Comparison of ENCODE assay signal across 9 mouse cellular contexts in the genomic region with DNA sequence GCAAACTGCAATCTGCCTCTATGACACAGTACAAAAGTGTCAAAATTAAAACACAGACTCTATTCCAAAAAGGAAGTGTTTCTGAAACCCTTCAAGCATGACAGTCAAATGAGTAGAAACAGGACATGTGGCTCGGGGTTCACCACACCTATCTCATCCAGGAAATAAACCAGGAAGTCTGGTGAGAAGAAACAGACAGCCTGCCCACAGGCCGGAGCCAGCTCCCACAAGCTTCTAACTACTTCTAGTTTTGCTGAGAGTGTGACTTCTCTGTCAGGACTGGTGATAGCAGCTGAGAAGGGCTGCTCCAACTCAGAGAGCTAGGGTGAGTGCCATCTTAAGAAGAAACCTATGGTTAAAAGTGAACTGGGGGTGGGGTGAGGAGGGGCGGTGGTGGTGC. TPM values are rescaled to one million over a fixed set of nuclear protein-coding genes. Genes with fewer than 3 reads are reported as not detected.
DNase-seq lines count a peak whose midpoint lies in the region; ATAC-seq and TF ChIP-seq lines count a peak whose summit lies in the region.
"Had no signal": no experiment of that assay in that cellular context is flagged by ENCODE, and none has a peak within 500 bp of the region (broad histone marks: within the 10 kb centered on the region; RNA-seq: fewer than 3 reads in every experiment).

No protein-coding gene starts in this region.

- intact Hi-C loops in left cerebral cortex, adult 2 months (cut with DNase I) = no loop called here

- no peaks in the 10 kb centered on the region for H3K9me3 ChIP-seq in liver, embryonic 15.5 days (replicated peaks)
- H3K9me3 ChIP-seq: lung, embryonic 15.5 days had no signal

- 27% methylated on average over 3 of the region's 3 CpGs for WGBS in liver, embryonic 15.5 days (ENCODE audit: insufficient replicate concordance)

- H3K9ac ChIP-seq in liver, embryonic 15.5 days = no peak overlapping the region
- H3K9ac ChIP-seq: lung, embryonic 15.5 days had no signal

- ATAC-seq in activated CD4-positive, CD25-positive, alpha-beta regulatory T cell, adult 4 months = peak; percentile 86
- ATAC-seq in liver, embryonic 15.5 days (ENCODE audit: insufficient read depth) = no peak

- no peak overlapping the region for H3K4me2 ChIP-seq in liver, embryonic 15.5 days
- H3K4me2 ChIP-seq: lung, embryonic 15.5 days had no signal

- no peaks in the 10 kb centered on the region for H3K36me3 ChIP-seq in liver, embryonic 15.5 days (replicated peaks)
- peaks cover 7% of the 10 kb centered on the region for H3K36me3 ChIP-seq in splenic B cell, adult 2 months (ENCODE audit: control insufficient read depth, insufficient read depth, low read length, poor library complexity, severe bottlenecking)
- H3K36me3 ChIP-seq: lung, embryonic 15.5 days had no signal

- H3K27ac ChIP-seq in liver, embryonic 15.5 days (replicated peaks) = peak overlapping the region; percentile 62
- H3K27ac ChIP-seq in left cerebral cortex, adult 2 months = no peak overlapping the region
- H3K27ac ChIP-seq: lung, embryonic 15.5 days had no signal

- TF ChIP-seq CTCF in left cerebral cortex, adult 2 months (IDR thresholded peaks at IDR 0.05) = no peak

- peak; percentile 15 for DNase-seq in kidney, postnatal 10 days
- no peak for DNase-seq in kidney, postnatal 4 days
- DNase-seq in splenic B cell, adult 2 months (ENCODE audit: low read depth, low spot score) = peak; percentile 85
- no peak for DNase-seq in adrenal gland, postnatal 36 days
- no peak for DNase-seq in cerebellum, postnatal 36 days
- DNase-seq in left cerebral cortex, adult 2 months (ENCODE audit: extremely low spot score in 1 of 2, low spot score in 2 of 2) = no peak

- no peaks in the 10 kb centered on the region for H3K27me3 ChIP-seq in liver, embryonic 15.5 days
- H3K27me3 ChIP-seq in splenic B cell, adult 2 months (ENCODE audit: control insufficient read depth, insufficient read depth, low read length, poor library complexity, severe bottlenecking) = no peaks in the 10 kb centered on the region
- H3K27me3 ChIP-seq: lung, embryonic 15.5 days had no signal

- no peak overlapping the region for H3K4me3 ChIP-seq in liver, embryonic 15.5 days (replicated peaks)
- no peak overlapping the region for H3K4me3 ChIP-seq in left cerebral cortex, adult 2 months
- H3K4me3 ChIP-seq: lung, embryonic 15.5 days had no signal

- peaks cover 56% of the 10 kb centered on the region for H3K4me1 ChIP-seq in liver, embryonic 15.5 days (replicated peaks)

RNA-seq across cellular contexts. Expression of gene Soat1, which starts 14.4 kb away (rescaled TPM):
- 10 to 100 TPM; 44.4 to 50.5 TPM for polyA plus RNA-seq in activated CD4-positive, CD25-positive, alpha-beta regulatory T cell, adult 4 months (2017; shearing (Covaris generic))
- 20.5 and 22.3 TPM in 2 replicates for polyA plus RNA-seq in liver, embryonic 15.5 days (2015; fragmentation: Nextera tagmentation; extraction: Ambion mirVana)
- 1,000 to 10,000 TPM; 1,034 to 1,489 TPM for total RNA-seq in adrenal gland, postnatal 36 days (2021)
- 10 to 100 TPM; 40.8 to 48.5 TPM for total RNA-seq in left cerebral cortex, adult 2 months (2021)

RNA-seq across cellular contexts. Expression of gene Axdnd1, which starts 38.7 kb away (rescaled TPM):
- polyA plus RNA-seq in activated CD4-positive, CD25-positive, alpha-beta regulatory T cell, adult 4 months (2017; shearing (Covaris generic)) = not detected
- polyA plus RNA-seq in liver, embryonic 15.5 days (2015; fragmentation: Nextera tagmentation; extraction: Ambion mirVana) = not detected in 2 replicates
- 1 to 10 TPM; 1.1 to 3.9 TPM for total RNA-seq in adrenal gland, postnatal 36 days (2021)
- 1 to 10 TPM in 1 of 2 experiments, under 1 TPM in 1; 0.36 to 1.1 TPM for total RNA-seq in left cerebral cortex, adult 2 months (2021)

Comparison
In these comparisons a context has a peak if more than half of its experiments do, and no peak if none do; other contexts are left out.
1. DNase-seq: peak in kidney, postnatal 10 days (single experiment) and splenic B cell, adult 2 months (single experiment); none in kidney, postnatal 4 days (0 of 2), adrenal gland, postnatal 36 days (0 of 2), cerebellum, postnatal 36 days (0 of 2) and left cerebral cortex, adult 2 months (0 of 2).
2. RNA of gene Soat1, which starts 14.4 kb away (total RNA-seq): 1,034 to 1,489 TPM in adrenal gland, postnatal 36 days; 40.8 to 48.5 TPM in left cerebral cortex, adult 2 months; every median in the first group is over 10 times any median in the second.